Comparison of ENCODE assay signal across 17 mouse cellular contexts in genomic region chr1:54794709-54795108, GRCm38 (mm10).
"Had no signal": no experiment of that assay in that cellular context is flagged by ENCODE, and none has a peak within 500 bp of the region (broad histone marks: within the 10 kb centered on the region; RNA-seq: fewer than 3 reads in every experiment).

No protein-coding gene starts in this region.

- H3K4me2 ChIP-seq: limb, embryonic 13.5 days; liver, embryonic 12.5 days; liver, embryonic 15.5 days; midbrain, embryonic 11.5 days had no signal

- H3K27ac ChIP-seq: layer of hippocampus, adult 2 months; limb, embryonic 10.5 days; limb, embryonic 13.5 days; liver, embryonic 12.5 days; liver, embryonic 15.5 days had no signal

- H3K4me1 ChIP-seq: liver, embryonic 12.5 days; liver, embryonic 15.5 days had no signal

- DNase-seq: kidney, adult 11 months; kidney, adult 9 months; kidney, postnatal 14 days; layer of hippocampus, adult 9-11 months; liver; lung, adult 2 months; lung, postnatal 14 days; lung, postnatal 4 days; midbrain, embryonic 14.5 days; right cerebral cortex, postnatal 4 days; thymus, postnatal 25 days had no signal

- H3K9ac ChIP-seq: limb, embryonic 13.5 days; liver, embryonic 12.5 days; liver, embryonic 15.5 days had no signal

- H3K4me3 ChIP-seq: layer of hippocampus, adult 2 months; limb, embryonic 10.5 days; limb, embryonic 13.5 days; liver, embryonic 12.5 days; liver, embryonic 15.5 days had no signal

- ATAC-seq: liver, embryonic 12.5 days had no signal

- H3K9me3 ChIP-seq: limb, embryonic 10.5 days; limb, embryonic 13.5 days; liver, embryonic 12.5 days; liver, embryonic 15.5 days had no signal

- H3K36me3 ChIP-seq: limb, embryonic 10.5 days; limb, embryonic 13.5 days; liver, embryonic 12.5 days; liver, embryonic 15.5 days had no signal

- H3K27me3 ChIP-seq: limb, embryonic 13.5 days; liver, embryonic 12.5 days; liver, embryonic 15.5 days had no signal
